Mouse (Mus musculus) liver, embryonic 14.5 days (tissue): Measurements from ENCODE around the gene Sp100.

Source experiments
- CTCF ChIP-seq: IDR thresholded peaks from 2 replicates; pipeline ENCODE4 v1.5.1; 2016; ENCODE audit warnings: antibody characterized with exemption, low read depth, control low read depth
- EP300 ChIP-seq: IDR thresholded peaks from 2 replicates; pipeline ENCODE4 v1.6.1; 2016; ENCODE audit warnings: antibody characterized with exemption, low read depth

DNA sequence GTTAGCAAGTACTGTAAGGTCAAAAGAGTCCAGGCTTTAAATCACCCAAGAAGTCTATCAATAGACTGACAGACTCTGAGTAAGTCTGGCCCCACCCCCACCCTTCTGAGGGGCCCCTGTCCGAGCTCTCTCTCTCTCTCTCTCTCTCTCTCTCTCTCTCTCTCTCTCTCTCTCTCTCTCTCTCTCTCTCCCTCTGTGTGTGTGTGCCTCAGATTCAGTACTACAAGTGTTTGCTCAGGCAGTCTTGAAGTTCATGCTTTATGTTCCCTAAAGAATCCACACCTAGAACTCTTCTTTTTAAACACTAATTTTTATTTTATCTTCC is 109.1 kb downstream of the Sp100 start:
- TF ChIP-seq EP300 (no peak), CTCF (no peak)
